Mouse (Mus musculus) left cerebral cortex, postnatal 10 days (tissue): ENCODE results near the gene Carmil3. TPM values are rescaled to one million over a fixed set of nuclear protein-coding genes. Genes with fewer than 3 reads are reported as not detected.

ENCODE experiments used
- DNase-seq, 2 experiments: peaks; one replicate each; pipeline ENCODE4 v3.0.0; 2021 to 2022; ENCODE audit warnings: low spot score in 2 of 2, mixed read lengths in 1 of 2; ENCODE audit errors: extremely low spot score in 1 of 2
- intact Hi-C: fragments of 180-260 bp; cut with DNase I; formaldehyde crosslinking; loops from one replicate; pipeline ENCODE4 v1.15.1; 2025
- total RNA-seq, 2 experiments: library from RNA; stranded (reverse); gene quantifications; 2 replicates each; pipeline ENCODE4 v1.2.3; 2021

Carmil3 gene
- 100 to 1,000 TPM; 105 to 109 TPM for total RNA-seq

DNA sequence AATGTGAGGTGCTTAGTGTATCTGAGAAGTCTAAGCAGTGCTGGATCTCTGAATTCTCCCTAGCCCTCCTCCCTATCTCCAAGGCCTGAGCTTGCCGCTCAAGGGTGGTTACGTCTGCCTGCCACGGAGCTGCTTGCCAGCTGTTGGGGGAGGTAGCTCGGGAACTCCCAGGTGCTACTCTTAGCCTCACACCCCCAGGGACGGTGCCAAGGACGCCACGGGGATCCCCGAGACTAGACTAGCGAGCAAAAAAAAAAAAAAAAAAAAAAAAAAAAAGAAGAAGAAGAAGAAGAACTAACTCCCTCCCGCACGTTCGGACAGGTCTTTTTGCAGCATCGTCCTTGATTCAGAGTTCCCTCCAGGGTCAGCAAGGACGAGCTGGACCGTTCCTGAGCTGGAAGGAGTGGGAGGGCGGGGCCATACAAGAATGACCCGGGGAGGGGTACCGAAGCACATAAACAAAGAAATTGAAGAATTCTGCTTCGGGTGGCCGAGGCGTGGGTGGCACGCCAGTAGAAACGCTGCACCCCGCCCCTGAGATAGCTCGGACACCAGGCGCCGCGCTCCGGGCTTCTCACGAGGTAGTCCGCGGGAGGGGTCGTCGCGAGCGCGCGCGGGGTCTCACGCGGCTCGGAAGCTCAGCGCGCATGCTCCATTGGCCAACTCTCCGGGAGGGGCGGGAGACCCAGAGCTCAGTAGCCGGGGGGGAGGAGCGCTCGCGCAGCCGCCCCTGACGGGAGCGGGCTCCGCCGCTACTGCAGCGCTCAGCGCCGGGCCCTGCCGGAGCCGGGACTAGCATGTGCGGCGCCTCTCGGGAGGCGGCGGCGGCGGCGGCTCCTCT, at the start of gene Carmil3:
Gene Carmil3, plus strand, starts transcription at position 291 of the 841 bp plus-strand sequence.
- DNase-seq = peak; percentile 85 to 91
- intact Hi-C loops = loop anchor here (5.0 to 10.0 kb wide), 2 partner anchors 218 to 336 kb away; no protein-coding TSS in a partner anchor

DNA sequence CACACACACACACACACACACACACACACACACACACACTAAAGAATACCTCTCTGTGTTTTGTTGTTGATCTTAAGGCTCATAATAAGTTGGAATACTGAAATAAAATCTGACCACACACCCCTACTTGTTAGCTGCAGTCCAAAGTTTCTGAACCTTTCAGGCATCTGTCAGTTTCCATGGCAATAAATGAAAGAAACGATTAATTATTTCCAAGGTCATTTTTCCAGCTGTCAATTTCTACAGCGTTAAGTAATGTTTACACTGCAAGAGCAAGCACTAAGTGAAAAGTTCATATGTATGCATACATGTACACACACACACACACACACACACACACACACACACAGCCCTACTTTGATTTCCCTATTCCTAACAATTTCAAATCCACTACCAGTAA, 32.8 kb upstream of the Carmil3 start:
- DNase-seq = no peak
- intact Hi-C loops = no loop called here

DNA sequence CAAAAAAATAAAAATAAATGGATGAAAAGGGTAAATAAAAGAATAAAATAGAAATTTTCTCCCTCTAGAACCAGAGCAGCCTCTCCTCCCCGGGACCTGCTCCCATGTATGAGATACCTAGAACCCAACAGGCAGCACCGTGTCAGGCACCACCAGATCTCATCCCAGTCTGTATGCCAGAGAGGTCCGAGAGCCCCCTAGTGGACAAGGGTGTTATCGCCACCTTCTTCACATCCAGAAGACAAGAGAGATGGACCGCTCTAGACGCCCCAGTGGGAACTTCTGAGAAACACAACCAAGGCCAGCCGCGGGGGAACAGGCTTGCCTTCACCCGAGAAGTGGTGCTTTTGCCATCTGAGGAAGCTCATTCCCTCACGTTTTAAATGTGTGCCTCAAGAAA, 32.2 kb upstream of the Carmil3 start:
- DNase-seq = peak; percentile 25 to 68
- intact Hi-C loops = no loop called here

DNA sequence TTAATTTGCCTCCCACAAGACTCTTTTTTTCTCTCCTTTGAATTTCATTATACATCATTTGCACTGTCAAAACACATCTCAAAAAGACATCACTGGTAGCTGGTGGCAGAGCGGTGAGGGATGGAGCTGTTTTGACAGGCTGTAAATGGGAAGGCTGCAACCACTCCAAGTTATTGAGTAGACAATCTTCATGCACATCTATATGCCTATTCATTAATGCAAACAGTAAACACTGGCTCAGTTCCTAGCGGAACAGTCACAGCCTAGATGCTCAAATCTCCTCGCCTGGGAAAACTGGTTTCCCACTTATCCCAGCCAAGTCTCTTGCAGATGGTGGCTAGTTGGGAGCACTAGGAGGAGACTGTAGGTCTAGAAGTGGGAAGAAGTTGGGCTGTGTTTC, 31.7 kb upstream of the Carmil3 start:
- no peak for DNase-seq
- intact Hi-C loops = no loop called here

DNA sequence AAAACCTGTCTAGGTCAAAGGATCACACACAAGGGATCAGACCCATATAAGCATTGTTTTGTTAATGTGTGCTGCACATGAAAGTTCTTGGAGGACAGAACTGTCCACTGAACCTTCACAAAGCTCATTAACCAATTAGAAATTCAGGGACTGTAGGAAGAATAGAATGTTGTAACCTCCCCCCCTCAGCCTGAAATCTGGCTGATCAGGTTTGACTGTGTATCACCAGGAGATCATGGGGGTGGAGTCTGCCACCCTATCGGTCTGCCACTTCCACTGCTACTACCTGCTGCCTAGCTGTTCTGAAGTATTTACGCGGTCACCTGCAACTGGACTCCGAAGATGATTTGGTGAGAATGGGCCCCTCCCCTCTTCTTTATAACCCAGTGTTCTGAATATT, 30.7 kb upstream of the Carmil3 start:
- intact Hi-C loops = no loop called here
- DNase-seq = no peak

DNA sequence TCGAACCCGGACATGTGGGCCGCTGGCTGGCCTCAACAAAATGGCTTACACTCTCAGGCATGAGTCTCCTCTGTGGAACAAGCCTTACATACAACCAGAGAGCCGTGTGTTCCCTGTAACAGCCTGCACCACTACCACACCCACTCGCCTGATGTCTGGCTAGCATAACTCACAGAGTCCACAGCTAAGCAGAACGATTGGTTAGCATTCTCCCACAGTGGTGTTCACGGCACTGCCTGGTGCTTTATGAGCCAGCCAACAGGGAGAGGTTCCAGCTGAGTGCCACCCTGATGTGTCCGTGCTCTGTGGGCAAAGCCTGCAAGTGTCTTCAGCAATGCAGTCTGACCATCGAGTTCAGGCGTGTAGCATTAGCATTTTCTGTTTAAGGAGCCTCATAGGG, 30.2 kb upstream of the Carmil3 start:
- intact Hi-C loops = no loop called here
- DNase-seq = no peak

DNA sequence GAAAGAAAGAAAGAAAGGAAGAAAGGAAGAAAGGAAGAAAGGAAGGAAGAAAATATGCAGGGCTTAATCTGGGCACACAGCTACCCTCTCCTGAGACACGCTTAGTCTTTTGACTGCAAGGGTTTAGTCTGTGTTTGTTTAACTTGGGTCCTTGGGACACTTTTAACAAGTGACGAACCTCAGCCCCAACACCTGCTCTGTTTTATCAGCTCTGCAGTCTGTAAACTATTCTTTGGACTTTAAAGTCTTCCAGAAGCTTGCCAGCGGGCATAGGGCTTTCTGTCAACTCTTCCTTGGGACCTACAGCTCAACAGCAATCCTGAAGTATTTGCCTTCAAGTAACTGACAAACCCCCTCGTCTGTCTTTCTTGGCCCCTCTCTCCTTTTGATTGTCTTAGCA, 28.7 kb upstream of the Carmil3 start:
- DNase-seq = no peak
- intact Hi-C loops = no loop called here

DNA sequence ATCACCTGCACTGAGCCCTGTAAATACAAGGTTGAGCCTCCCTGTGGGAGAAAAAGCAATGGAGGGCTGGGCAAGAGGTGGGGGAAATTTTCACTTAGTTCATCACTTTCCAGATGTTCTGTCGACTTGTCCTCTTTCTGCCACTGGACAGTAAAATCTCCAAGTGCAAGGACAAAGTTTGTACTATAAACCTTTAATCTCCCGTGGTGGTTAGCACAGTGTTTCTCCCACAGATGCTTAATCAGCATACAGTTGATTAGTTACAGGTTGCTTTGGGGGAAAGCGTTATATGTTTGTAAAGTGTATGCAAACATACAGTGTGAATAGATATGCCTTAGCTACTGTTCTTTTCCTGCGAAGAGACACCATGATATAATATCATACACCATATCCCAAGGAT, 24.0 kb upstream of the Carmil3 start:
- DNase-seq = no peak
- intact Hi-C loops = no loop called here

DNA sequence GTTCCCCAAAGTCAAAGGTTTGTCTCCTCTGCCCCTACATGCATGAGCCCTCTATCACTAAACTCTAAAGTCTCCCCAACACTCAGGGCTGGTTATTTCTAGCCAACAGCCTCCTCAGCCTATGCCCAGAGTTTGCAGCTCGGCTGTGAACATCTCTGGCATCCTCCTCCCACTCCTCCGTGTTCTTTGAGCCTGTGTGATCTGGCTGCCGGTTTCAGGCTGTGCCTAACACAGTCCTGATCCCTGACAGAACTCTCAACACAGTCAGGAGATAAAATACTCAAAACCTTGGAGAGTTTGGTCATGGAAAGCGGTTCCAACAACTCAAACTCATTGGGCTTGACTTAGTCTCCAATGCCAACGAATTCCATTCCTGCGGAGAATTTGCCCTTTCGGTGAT, 23.3 kb upstream of the Carmil3 start:
- intact Hi-C loops = no loop called here
- DNase-seq = no peak

DNA sequence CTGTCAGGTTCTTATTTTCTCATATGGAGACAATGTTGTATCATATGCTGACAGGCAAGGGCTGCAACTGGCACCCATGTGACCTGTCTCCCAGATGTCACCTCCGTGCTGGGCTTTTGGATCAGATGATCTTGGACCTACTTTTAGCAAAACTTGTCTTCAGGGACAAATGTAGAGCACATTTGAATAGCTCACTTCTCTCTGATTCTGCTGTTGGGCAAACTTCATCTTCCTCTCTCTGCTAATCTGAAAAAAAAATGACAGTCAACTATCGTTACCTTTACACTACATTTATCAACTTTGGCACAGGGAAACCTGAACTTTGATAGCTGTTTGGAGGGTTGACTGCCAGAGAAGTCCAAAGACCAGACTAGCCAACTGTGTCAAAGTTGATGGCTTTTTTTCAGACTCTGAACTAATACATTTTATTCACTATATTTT, 22.1 kb upstream of the Carmil3 start:
- intact Hi-C loops = no loop called here
- no peak for DNase-seq

DNA sequence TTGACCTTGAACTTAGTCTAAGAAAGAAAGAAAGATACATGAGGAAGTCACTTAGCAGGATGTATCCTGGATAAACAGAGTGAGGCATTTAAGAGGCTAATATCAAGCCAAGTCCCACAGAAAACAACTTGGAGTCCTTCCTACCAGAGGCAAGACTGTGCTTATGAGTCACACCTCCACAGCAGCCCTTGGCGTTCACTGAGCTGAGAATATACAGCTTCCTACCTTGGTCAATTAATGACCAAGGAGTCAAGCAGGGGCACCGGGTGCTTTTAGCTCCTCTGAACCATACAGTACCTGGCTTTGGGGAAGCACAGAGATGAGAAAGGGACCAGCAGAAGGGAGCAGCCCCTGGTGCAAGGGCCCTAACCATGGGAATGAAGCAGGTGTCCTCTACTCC, 21.4 kb upstream of the Carmil3 start:
- intact Hi-C loops = no loop called here
- DNase-seq = no peak

DNA sequence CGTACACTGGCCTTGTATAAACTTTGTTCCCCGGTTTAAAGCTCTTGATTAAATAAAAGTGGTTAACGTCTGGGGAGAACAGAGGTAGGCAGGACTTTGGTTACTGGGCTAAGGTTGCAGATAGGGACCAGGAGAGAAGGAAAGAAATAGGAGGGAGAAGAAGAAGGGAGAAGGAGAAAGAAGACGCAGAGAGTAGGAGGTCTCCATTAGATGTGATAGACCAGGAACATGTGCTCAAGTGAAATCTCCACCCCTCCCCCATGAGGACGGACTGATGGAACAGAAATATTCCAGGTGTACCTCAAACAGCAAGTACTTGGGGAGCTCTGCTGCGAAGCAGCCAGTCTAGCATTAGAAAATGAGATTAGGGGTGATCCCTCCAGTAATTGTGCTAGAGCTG, 20.6 kb upstream of the Carmil3 start:
- DNase-seq = no peak
- intact Hi-C loops = no loop called here

DNA sequence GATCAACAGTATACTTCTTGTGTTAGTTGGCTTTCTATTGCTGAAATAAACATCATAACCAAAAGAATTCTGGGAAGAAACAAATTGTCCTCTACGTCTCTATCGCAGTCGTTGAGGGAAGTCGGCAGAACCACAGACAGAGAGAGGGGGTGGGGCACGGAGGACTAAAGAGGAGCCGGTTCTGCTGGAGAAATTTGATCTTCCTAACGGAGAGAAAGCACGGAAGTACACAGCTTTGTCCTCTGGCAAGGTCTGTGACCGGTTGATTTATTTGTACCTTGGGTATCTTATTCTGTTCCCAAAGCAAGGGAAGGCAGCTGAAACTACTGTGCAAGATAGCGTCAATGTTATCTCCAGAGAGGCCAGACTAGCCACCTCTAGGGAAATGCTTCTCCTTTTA, 19.6 kb upstream of the Carmil3 start:
- intact Hi-C loops = no loop called here

DNA sequence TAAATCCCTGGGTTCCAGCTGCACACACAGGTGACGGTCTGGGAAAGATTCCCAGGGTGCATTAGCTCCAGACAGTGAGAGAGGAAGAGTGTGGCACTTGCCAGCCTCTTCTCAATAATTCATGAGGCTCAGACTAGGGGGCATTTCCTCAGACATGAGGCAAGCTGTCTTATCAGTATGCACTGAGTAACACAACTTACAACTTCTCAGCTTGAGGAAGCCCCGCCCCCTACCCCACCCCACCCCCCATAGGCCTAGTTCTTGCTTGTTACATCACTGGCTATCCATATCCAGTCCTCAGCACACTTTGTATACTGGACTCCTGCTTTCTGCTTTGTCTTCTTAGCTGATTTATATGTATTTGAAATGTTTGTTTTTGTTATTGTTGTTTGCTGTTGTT, 14.8 kb upstream of the Carmil3 start:
- DNase-seq = no peak
- intact Hi-C loops = no loop called here

More for the DNA sequence above, 19.6 kb upstream of the Carmil3 start:
- no peak for DNase-seq

DNA sequence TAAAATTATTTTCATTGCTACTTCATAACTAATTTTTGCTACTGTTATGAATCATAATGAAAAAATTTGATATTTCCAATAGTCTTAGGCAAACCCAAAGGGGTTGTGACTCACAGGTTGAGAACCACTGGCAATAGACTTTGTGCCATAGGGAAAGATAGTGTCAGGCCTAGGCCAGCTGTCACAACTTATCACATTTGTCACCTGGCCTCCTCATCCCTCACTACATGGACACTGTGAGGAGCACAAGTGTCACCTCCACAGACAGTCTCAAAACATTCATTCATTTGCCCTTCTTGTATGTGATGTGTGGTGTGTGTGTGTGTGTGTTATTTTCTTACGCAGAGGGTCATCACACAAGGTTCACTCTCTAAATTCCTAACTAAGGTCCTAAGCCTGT, 13.0 kb upstream of the Carmil3 start:
- no peak for DNase-seq
- intact Hi-C loops = no loop called here

DNA sequence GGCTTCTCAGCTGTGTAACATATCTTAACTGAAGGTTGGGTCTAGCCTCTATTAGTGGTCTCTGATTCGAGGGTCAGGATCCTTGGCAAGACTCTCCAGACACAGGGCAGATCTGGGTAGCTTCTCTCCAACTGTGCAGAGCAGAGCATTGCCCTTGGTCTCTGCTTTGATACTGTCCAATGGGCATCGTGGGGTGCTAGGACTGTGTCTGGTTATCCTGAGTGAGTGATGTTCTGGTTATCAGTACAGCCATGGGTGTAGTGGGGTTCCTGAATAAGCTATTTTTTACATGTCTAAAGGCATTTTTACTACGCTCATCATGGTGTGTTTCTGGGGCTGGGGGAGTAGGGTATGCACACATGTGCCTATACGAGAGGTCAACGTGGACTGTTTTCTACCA, 12.6 kb upstream of the Carmil3 start:
- intact Hi-C loops = no loop called here
- no peak for DNase-seq

DNA sequence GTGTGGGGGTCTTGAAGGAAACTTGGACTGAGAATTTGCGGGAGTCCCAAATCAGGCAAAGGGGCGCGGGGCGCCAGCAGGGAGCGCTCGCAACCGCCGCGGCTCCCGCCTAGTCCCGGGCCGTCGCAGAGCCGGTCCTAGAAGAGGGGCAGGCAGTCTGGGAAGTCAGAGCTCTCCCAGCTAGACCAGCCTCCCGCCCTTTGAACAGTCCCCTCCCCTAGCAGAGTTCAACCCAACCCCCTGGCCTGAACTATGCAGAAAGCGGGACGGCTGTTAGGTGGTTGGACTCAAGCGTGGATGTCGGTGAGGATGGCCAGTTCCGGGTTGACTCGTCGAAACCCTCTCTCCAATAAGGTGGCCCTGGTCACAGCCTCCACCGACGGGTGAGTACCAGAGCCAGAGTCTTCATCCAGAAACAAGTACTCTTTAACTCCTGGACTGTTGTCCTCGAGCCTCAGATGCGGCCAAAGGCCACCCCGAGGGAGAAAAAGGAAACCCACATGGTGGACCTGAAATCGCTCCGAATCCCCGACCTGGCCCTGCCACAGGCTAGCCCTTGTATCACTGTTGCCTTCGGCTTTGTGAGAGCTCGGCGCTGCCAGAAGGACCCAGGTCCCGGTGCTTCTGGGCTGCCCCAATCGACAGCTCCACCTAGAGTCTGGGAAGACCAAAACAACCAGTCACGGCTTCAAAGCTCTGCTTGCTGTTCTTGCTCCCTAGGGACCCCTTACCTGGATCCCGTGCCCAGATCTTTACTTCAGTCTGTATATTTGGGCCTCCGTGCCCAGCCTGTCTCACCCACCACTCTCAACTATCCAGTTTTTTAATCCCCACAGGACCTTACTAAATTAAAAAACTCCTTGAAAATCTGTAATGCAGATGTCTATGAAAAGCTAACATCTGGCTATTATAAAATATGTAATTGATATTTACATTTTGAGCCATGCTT, 11.5 kb upstream of the Carmil3 start, which contains the start of gene Dhrs4:
Gene Dhrs4, plus strand, starts transcription at position 108 of the 949 bp plus-strand sequence.
- intact Hi-C loops = no loop called here
- peak; percentile 56 to 83 for DNase-seq

DNA sequence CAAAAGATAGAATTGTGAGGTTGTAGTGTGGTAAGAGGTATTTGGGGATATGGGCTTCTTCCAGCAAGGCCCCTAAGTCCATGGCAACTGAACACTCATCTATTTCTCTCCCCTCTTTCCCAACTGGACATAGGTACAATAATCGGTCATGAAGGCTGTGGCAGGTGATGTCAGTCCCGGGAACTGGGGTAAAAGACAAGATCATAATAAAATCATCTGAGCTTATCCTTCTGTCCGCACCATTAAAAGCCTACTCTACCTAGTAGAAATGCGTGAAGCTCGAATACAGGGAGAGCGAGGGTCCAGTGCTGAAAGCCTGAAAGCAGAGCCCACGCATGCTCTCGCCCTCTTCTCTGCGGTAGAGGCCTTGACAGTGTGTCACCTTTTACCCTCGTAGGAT, 10.8 kb upstream of the Carmil3 start:
- no peak for DNase-seq
- intact Hi-C loops = no loop called here

DNA sequence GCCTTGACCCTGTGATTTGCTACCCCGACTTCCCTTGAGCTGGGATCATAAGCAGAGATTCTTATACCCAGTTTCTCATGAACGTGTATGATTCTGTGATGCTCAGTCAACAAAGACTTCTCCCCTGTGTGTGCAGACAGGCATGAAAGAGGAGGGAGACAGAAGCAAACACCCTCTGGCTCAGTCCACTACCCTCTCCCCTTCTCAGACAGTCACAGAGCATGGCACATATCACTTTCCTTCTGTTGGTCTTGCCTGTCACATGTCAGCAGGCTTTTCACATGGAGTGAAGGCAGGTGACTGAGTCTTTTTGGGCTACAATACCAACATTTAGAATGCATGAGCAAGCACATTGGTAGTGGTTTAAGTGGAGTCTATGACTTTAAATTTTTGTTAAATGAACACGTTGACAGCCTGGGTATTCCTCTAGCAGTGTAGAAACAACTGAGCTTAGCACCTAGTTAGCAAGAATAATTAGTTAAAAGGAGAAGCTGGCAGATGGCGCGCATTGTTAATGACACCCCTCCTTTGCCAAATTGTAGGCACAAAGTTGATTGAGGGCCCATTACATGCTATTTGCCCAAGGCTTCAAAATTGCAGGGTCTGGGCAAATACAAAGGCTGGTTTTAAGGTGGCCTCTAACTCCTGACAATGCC, 5.9 kb upstream of the Carmil3 start:
- intact Hi-C loops = no loop called here
- DNase-seq = no peak
